Mouse (Mus musculus) naive thymus-derived CD4-positive, alpha-beta T cell, adult 5 months (primary cell): ENCODE results near the gene Adam17. TPM values are rescaled to one million over a fixed set of nuclear protein-coding genes. Genes with fewer than 3 reads are reported as not detected.

ENCODE experiments used
- polyA plus RNA-seq: library from polyadenylated mRNA; unstranded; fragments of 100-300 nt; shearing (Covaris generic); gene quantifications from one replicate; pipeline ENCODE4 v1.2.1, GENCODE M21; 2017

The Adam17 gene
- 35.1 TPM for polyA plus RNA-seq

GRCm38 (mm10) chr12:21373100-21373819, at the start of gene Adam17:
Adam17 (minus strand) TSS chr12:21373632.

GRCm38 (mm10) chr12:21417100-21418070, 44.0 kb upstream of the Adam17 start, which contains the start of gene Ywhaq:
Ywhaq (minus strand) TSS chr12:21417637.

GRCm38 (mm10) chr12:21315923-21316868, 57.2 kb downstream of the Adam17 start, which contains the start of gene Iah1:
Iah1 (plus strand) TSS chr12:21316389.

GRCm38 (mm10) chr12:21286243-21286622, 87.2 kb downstream of the Adam17 start, which contains the start of gene Itgb1bp1:
Itgb1bp1 (minus strand) TSS chr12:21286284.

GRCm38 (mm10) chr12:21284761-21285441, 88.5 kb downstream of the Adam17 start, which contains the start of gene Cpsf3:
Cpsf3 (plus strand) TSS chr12:21285391.

Other genes starting within 250 kb of the Adam17 start
- 107 TPM for gene Cpsf3, start 88.2 kb downstream of the Adam17 start, polyA plus RNA-seq
- 75.0 TPM for gene Itgb1bp1, start 87.3 kb downstream of the Adam17 start, polyA plus RNA-seq
- 24.2 TPM for gene Iah1, start 57.2 kb downstream of the Adam17 start, polyA plus RNA-seq
- gene Ywhaq, start 44.0 kb upstream of the Adam17 start, polyA plus RNA-seq = 202 TPM